Mouse (Mus musculus): ENCODE measurements at regions not wholly inside any gene's neighbourhood (a gene's known extent, or its start where the extent isn't known, plus 50 kb on each side); places are given as distances from the start of the nearest gene placed in this dataset.

DNA sequence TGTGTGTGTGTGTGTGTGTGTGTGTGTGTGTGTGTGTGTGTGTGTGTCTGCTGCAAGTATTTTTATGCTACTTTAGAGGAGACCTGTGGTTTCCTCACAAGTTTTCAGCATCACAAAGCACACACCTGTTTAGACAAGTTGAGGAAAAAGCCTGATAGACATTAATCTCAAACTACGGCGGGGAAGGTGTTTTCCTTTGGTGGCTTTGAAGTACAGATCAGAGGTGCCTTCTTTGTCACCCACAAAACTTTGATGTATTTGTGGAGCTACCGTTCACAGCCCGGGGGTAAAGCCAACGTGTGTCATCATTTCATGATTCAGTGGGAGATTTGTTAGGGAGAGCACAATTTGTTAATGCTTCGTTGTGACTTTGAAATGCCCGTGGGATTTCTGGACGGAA, 62.4 kb upstream of the Rasl11b start:
- TF ChIP-seq POLR2A (IDR thresholded peaks at IDR 0.05; ENCODE audit: control insufficient read depth, low read depth, low read length) (no peak), CTCF (IDR thresholded peaks at IDR 0.05; ENCODE audit: control insufficient read depth, insufficient read depth, insufficient replicate concordance, low read depth, low read length) (no peak)

Data from testis, adult 2 months (tissue).